Mouse (Mus musculus): ENCODE results near the gene Apbb2. TPM values are rescaled to one million over a fixed set of nuclear protein-coding genes. Genes with fewer than 3 reads are reported as not detected.
"Not testable (repeated sequence)": the region's sequence is repeated elsewhere in the genome, so short reads cannot be mapped to it uniquely, and the experiment has no call there.

Apbb2 gene
- polyA plus RNA-seq, 1 experiment from 2014 or later: 33.6 TPM

- WGBS: 79% methylated on average over 11 of the region's 11 CpGs
- H3K4me2 ChIP-seq: no peak overlapping the region
- H3K9me3 ChIP-seq: no peaks in the 10 kb centered on the region
- H3K4me3 ChIP-seq (replicated peaks): no peak overlapping the region
- ATAC-seq (ENCODE audit: insufficient read depth, low FRiP score, low read depth): no peak
- H3K27me3 ChIP-seq (replicated peaks): no peaks in the 10 kb centered on the region
- no peaks in the 10 kb centered on the region for H3K36me3 ChIP-seq
- H3K9ac ChIP-seq: no peak overlapping the region
- no peak overlapping the region for H3K27ac ChIP-seq
- no peaks in the 10 kb centered on the region for H3K4me1 ChIP-seq
Observed at GRCm38 (mm10) chr5:66294106-66294625, 324.4 kb downstream of the Apbb2 start.

GRCm38 (mm10) chr5:66280742-66281141 is 337.8 kb downstream of the Apbb2 start:
- H3K4me2 ChIP-seq: no peak overlapping the region
- H3K4me3 ChIP-seq (replicated peaks): no peak overlapping the region
- no peak overlapping the region for H3K9ac ChIP-seq
- WGBS: 78% methylated on average over 6 of the region's 6 CpGs
- no peaks in the 10 kb centered on the region for H3K27me3 ChIP-seq (replicated peaks)
- no peak for ATAC-seq (ENCODE audit: insufficient read depth, low FRiP score, low read depth)
- H3K9me3 ChIP-seq: no peaks in the 10 kb centered on the region
- H3K36me3 ChIP-seq: no peaks in the 10 kb centered on the region
- H3K27ac ChIP-seq: no peak overlapping the region
- no peaks in the 10 kb centered on the region for H3K4me1 ChIP-seq

GRCm38 (mm10) chr5:66279650-66280049 is 338.9 kb downstream of the Apbb2 start:
- ATAC-seq (ENCODE audit: insufficient read depth, low FRiP score, low read depth): no peak
- H3K9me3 ChIP-seq: no peaks in the 10 kb centered on the region
- 71% methylated on average over 2 of the region's 2 CpGs for WGBS
- H3K4me3 ChIP-seq (replicated peaks): no peak overlapping the region
- H3K27ac ChIP-seq: no peak overlapping the region
- H3K36me3 ChIP-seq: no peaks in the 10 kb centered on the region
- H3K4me2 ChIP-seq: no peak overlapping the region
- H3K27me3 ChIP-seq (replicated peaks): no peaks in the 10 kb centered on the region
- H3K4me1 ChIP-seq: no peaks in the 10 kb centered on the region
- H3K9ac ChIP-seq: no peak overlapping the region

GRCm38 (mm10) chr5:66274417-66274816 is 344.2 kb downstream of the Apbb2 start:
- Histone ChIP-seq H3K27ac (no peak overlapping the region), H3K4me3 (replicated peaks) (no peak overlapping the region), H3K4me1 (no peaks in the 10 kb centered on the region), H3K4me2 (no peak overlapping the region), H3K9me3 (no peaks in the 10 kb centered on the region), H3K27me3 (replicated peaks) (no peaks in the 10 kb centered on the region), H3K9ac (no peak overlapping the region), H3K36me3 (no peaks in the 10 kb centered on the region)
- no peak for ATAC-seq (ENCODE audit: insufficient read depth, low FRiP score, low read depth)
- WGBS: 57% methylated on average over 3 of the region's 3 CpGs

- H3K9ac ChIP-seq: no peak overlapping the region
- no peaks in the 10 kb centered on the region for H3K27me3 ChIP-seq (replicated peaks)
- WGBS: 79% methylated on average over 2 of the region's 2 CpGs
- no peak overlapping the region for H3K4me3 ChIP-seq (replicated peaks)
- H3K36me3 ChIP-seq: no peaks in the 10 kb centered on the region
- no peaks in the 10 kb centered on the region for H3K4me1 ChIP-seq
- H3K4me2 ChIP-seq: no peak overlapping the region
- no peak for ATAC-seq (ENCODE audit: insufficient read depth, low FRiP score, low read depth)
- H3K9me3 ChIP-seq: no peaks in the 10 kb centered on the region
- no peak overlapping the region for H3K27ac ChIP-seq
Observed at GRCm38 (mm10) chr5:66271141-66271540, 347.4 kb downstream of the Apbb2 start.

GRCm38 (mm10) chr5:66269616-66270015 is 349.0 kb downstream of the Apbb2 start:
- no peaks in the 10 kb centered on the region for H3K36me3 ChIP-seq
- no peaks in the 10 kb centered on the region for H3K4me1 ChIP-seq
- no peak overlapping the region for H3K9ac ChIP-seq
- no peak for ATAC-seq (ENCODE audit: insufficient read depth, low FRiP score, low read depth)
- H3K27me3 ChIP-seq (replicated peaks): no peaks in the 10 kb centered on the region
- WGBS: 68% methylated on average over 7 of the region's 7 CpGs
- H3K9me3 ChIP-seq: no peaks in the 10 kb centered on the region
- no peak overlapping the region for H3K4me3 ChIP-seq (replicated peaks)
- no peak overlapping the region for H3K4me2 ChIP-seq
- H3K27ac ChIP-seq: no peak overlapping the region

- Histone ChIP-seq H3K4me2 (no peak overlapping the region), H3K9ac (no peak overlapping the region), H3K27ac (no peak overlapping the region), H3K9me3 (no peaks in the 10 kb centered on the region), H3K27me3 (replicated peaks) (no peaks in the 10 kb centered on the region), H3K4me3 (replicated peaks) (no peak overlapping the region), H3K36me3 (no peaks in the 10 kb centered on the region), H3K4me1 (0 out of 2 replicates have a peak, but pooled peaks cover 4% of the 10 kb centered on the region)
- no peak for ATAC-seq (ENCODE audit: insufficient read depth, low FRiP score, low read depth)
- WGBS: 31% methylated on average over 4 of the region's 4 CpGs
Observed at GRCm38 (mm10) chr5:66263398-66263797, 355.2 kb downstream of the Apbb2 start.

GRCm38 (mm10) chr5:66262475-66262874 is 356.1 kb downstream of the Apbb2 start:
- no peak for ATAC-seq (ENCODE audit: insufficient read depth, low FRiP score, low read depth)

GRCm38 (mm10) chr5:66259756-66260448 is 358.7 kb downstream of the Apbb2 start, which contains the start of gene Nsun7:
Gene Nsun7, plus strand, starts transcription at chr5:66259897.
- Histone ChIP-seq H3K4me1 (0 out of 2 replicates have a peak, but pooled peaks cover 4% of the 10 kb centered on the region), H3K9ac (peak within 1 kb of the TSS; percentile 41; the same call in 1 of the 2 replicates), H3K36me3 (no peaks in the 10 kb centered on the region), H3K9me3 (no peaks in the 10 kb centered on the region), H3K27me3 (replicated peaks) (no peaks in the 10 kb centered on the region), H3K4me3 (replicated peaks) (peak within 1 kb of the TSS; percentile 57), H3K27ac (no peak within 1 kb of the TSS), H3K4me2 (peak within 1 kb of the TSS; percentile 94)
- WGBS: under 1% methylated on average over 44 of the region's 44 CpGs
- ATAC-seq (ENCODE audit: insufficient read depth, low FRiP score, low read depth): peak; percentile 50; the same call in 1 of the 2 replicates

More at GRCm38 (mm10) chr5:66262475-66262874, 356.1 kb downstream of the Apbb2 start:
- Histone ChIP-seq H3K9me3 (no peaks in the 10 kb centered on the region), H3K36me3 (no peaks in the 10 kb centered on the region), H3K27me3 (replicated peaks) (no peaks in the 10 kb centered on the region), H3K27ac (no peak overlapping the region), H3K4me1 (0 out of 2 replicates have a peak, but pooled peaks cover 4% of the 10 kb centered on the region), H3K4me2 (no peak overlapping the region), H3K9ac (no peak overlapping the region), H3K4me3 (replicated peaks) (no peak overlapping the region)
- WGBS: 77% methylated on average over 2 of the region's 2 CpGs

- not testable (repeated sequence) for H3K27me3 ChIP-seq (replicated peaks); H3K4me1 ChIP-seq; H3K27ac ChIP-seq; H3K9me3 ChIP-seq; ATAC-seq (ENCODE audit: insufficient read depth, low FRiP score, low read depth); H3K36me3 ChIP-seq
- peak overlapping the region; percentile 41; the same call in 1 of the 2 replicates for H3K9ac ChIP-seq
- peak overlapping the region; percentile 57 for H3K4me3 ChIP-seq (replicated peaks)
- H3K4me2 ChIP-seq: peak overlapping the region; percentile 94
- 5% methylated on average over 5 of the region's 5 CpGs for WGBS
Observed at GRCm38 (mm10) chr5:66259431-66259755, 359.2 kb downstream of the Apbb2 start.

GRCm38 (mm10) chr5:66259000-66259399 is 359.6 kb downstream of the Apbb2 start:
- no peak overlapping the region for H3K4me2 ChIP-seq
- no peak overlapping the region for H3K9ac ChIP-seq
- H3K4me1 ChIP-seq: 0 out of 2 replicates have a peak, but pooled peaks cover 4% of the 10 kb centered on the region
- H3K4me3 ChIP-seq (replicated peaks): no peak overlapping the region
- no peaks in the 10 kb centered on the region for H3K9me3 ChIP-seq
- H3K27ac ChIP-seq: no peak overlapping the region
- H3K36me3 ChIP-seq: no peaks in the 10 kb centered on the region
- 58% methylated on average over 2 of the region's 2 CpGs for WGBS
- no peak for ATAC-seq (ENCODE audit: insufficient read depth, low FRiP score, low read depth)
- H3K27me3 ChIP-seq (replicated peaks): no peaks in the 10 kb centered on the region

- Histone ChIP-seq H3K9ac (no peak overlapping the region), H3K4me1 (0 out of 2 replicates have a peak, but pooled peaks cover 3% of the 10 kb centered on the region), H3K9me3 (no peaks in the 10 kb centered on the region), H3K27ac (no peak overlapping the region), H3K4me2 (no peak overlapping the region), H3K27me3 (replicated peaks) (no peaks in the 10 kb centered on the region), H3K36me3 (no peaks in the 10 kb centered on the region), H3K4me3 (replicated peaks) (no peak overlapping the region)
- WGBS: 84% methylated on average over 10 of the region's 10 CpGs
- no peak for ATAC-seq (ENCODE audit: insufficient read depth, low FRiP score, low read depth)
Observed at GRCm38 (mm10) chr5:66255044-66255443, 363.5 kb downstream of the Apbb2 start.

Measured in stomach, embryonic 15.5 days (tissue).